Comparison of ENCODE assay signal across 1 mouse cellular context in the genomic region with DNA sequence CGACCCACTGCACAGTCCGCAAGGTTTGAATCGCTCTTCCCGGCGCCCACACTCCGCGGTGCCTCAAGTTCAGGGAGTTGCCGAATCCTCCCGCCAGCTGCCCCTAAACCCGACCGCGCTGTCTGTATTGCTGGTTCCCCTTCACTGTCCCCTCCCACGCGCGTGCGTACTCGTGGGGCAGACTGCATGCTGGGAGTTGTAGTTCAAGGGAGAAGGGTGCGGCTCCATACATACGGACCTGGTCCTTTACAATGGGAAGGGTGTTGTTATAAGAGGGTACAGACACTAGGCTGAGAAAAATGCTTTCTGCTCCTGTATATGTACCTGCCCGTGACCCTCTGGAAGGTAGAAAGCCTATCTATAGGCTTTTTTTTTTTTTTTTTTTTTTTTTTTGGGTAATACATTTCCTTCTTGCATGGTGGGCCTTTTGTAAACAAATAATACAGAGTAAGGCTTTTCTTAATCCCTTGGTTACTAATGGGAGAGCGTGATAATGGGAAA.
TF ChIP-seq lines count a peak whose summit lies in the region.

Gene Tmod3 (minus strand): TSS at position 146 of the 501 bp plus-strand sequence.

TF ChIP-seq in CH12.LX, 34 proteins besides CTCF, POLR2A, EP300 and RAD21 (continued from another document):
- TF ChIP-seq NELFE (IDR thresholded peaks at IDR 0.05; ENCODE audit: low read depth, low read length) = peak; percentile 83
- no peak for TF ChIP-seq CHD1 (IDR thresholded peaks at IDR 0.05; ENCODE audit: low read depth, low read length)
- peak; percentile 68 for TF ChIP-seq BHLHE40 (IDR thresholded peaks at IDR 0.05; ENCODE audit: low read depth, low read length)
- no peak for TF ChIP-seq E2F4 (IDR thresholded peaks at IDR 0.05; ENCODE audit: insufficient replicate concordance, low read depth, low read length)
- TF ChIP-seq SIN3A (IDR thresholded peaks at IDR 0.05; ENCODE audit: low read length) = peak; percentile 90
- TF ChIP-seq MAZ (IDR thresholded peaks at IDR 0.05; ENCODE audit: low read depth, low read length) = 0 out of 2 replicates have a peak, but pooled peaks have one; percentile 60
- TF ChIP-seq NRF1 (IDR thresholded peaks at IDR 0.05; ENCODE audit: low read depth, low read length) = peak; percentile 90
- TF ChIP-seq PAX5 (IDR thresholded peaks at IDR 0.05; ENCODE audit: low read length) = no peak
- TF ChIP-seq MAX (IDR thresholded peaks at IDR 0.05; ENCODE audit: low read length) = peak; percentile 64; the same call in 1 of the 2 replicates
- peak; percentile 76 for TF ChIP-seq ELF1 (IDR thresholded peaks at IDR 0.05; ENCODE audit: low read depth, low read length)
- TF ChIP-seq TBP (conservative IDR thresholded peaks at IDR 0.05; ENCODE audit: low read depth, low read length) = peak; percentile 57; the same call in 1 of the 2 replicates
- no peak for TF ChIP-seq USF1 (IDR thresholded peaks at IDR 0.05; ENCODE audit: low read depth, low read length)
- 0 out of 2 replicates have a peak, but pooled peaks have one; percentile 41 for TF ChIP-seq MEF2A (IDR thresholded peaks at IDR 0.05; ENCODE audit: borderline replicate concordance, low read depth, low read length)
- TF ChIP-seq MXI1 (IDR thresholded peaks at IDR 0.05; ENCODE audit: low read depth, low read length) = peak; percentile 70
- peak; percentile 65; the same call in 1 of the 2 replicates for TF ChIP-seq TCF12 (IDR thresholded peaks at IDR 0.05; ENCODE audit: low read depth, low read length)
- TF ChIP-seq RCOR1 (conservative IDR thresholded peaks at IDR 0.05; ENCODE audit: low read depth, low read length) = no peak
- peak; percentile 66; the same call in 1 of the 2 replicates for TF ChIP-seq ZMIZ1 (IDR thresholded peaks at IDR 0.05; ENCODE audit: low read depth, low read length)
- TF ChIP-seq KAT2A (IDR thresholded peaks at IDR 0.05; ENCODE audit: insufficient replicate concordance, low read length) = peak; percentile 94; the same call in 1 of the 2 replicates
- TF ChIP-seq IRF4 (IDR thresholded peaks at IDR 0.05; ENCODE audit: low read depth, low read length) = 0 out of 2 replicates have a peak, but pooled peaks have one; percentile 18
- no peak for TF ChIP-seq JUND (conservative IDR thresholded peaks at IDR 0.05; ENCODE audit: low read depth, low read length)
- peak; percentile 99 for TF ChIP-seq HCFC1 (IDR thresholded peaks at IDR 0.05; ENCODE audit: low read depth, low read length)
- peak; percentile 75 for TF ChIP-seq ZNF384 (IDR thresholded peaks at IDR 0.05; ENCODE audit: low read depth, low read length)
- no peak for TF ChIP-seq POLR2AphosphoS2 (IDR thresholded peaks at IDR 0.05; ENCODE audit: low read depth, low read length)
- TF ChIP-seq MAFK (IDR thresholded peaks at IDR 0.05; ENCODE audit: insufficient replicate concordance, low read length) = no peak
- no peak for TF ChIP-seq ZKSCAN1 (IDR thresholded peaks at IDR 0.05; ENCODE audit: borderline replicate concordance, low read depth, low read length)
- peak; percentile 45; the same call in 1 of the 2 replicates for TF ChIP-seq GABPA (IDR thresholded peaks at IDR 0.05; ENCODE audit: insufficient replicate concordance, low read depth, low read length)
